Mouse (Mus musculus) cerebellum, adult 11-12 months (tissue): ENCODE results near the gene Map4.

ENCODE experiments used
- DNase-seq: peaks from one replicate; pipeline ENCODE4 v3.0.0; 2022

Map4 gene

DNA sequence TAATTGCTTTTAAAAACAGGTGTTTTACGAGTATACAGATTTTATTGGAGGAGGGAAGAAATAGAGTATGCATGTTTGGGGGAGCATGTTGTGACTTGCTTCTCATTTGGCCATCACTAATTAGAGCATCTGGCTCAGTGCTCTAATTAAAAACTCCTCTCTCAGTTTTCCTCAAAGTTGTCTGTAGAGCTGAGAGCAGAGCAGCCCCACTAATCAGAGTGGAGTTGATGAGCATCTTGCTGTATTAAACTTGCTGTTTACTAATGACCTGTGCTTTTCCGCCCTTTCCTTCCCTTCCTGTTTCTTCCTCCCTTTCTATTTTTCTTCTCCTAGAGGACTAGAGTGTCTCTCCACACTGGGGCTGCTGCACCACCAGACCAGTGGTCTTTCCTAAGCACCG is 71.2 kb downstream of the Map4 start:
- DNase-seq = no peak

DNA sequence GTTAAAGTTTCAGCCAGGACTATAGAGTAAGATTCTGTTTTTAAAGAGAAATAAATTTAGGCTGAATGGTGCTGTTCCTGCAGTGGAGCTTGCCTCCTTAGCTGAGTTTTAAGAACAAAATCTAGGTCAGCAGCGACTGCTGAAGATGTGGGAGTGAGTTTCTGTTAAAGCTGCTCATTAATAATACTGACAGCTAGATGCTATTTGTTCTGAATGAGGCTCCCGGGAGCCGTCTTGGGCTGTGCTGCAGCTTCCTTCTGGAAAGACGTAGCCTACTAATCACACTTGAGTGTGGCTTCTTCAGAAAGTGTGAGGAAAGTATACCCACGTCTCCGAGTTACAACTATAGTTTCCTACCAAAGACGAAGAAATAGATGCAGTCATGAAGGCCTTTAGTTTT is 88.0 kb downstream of the Map4 start:
- DNase-seq = no peak

GRCm38 (mm10) chr9:110020405-110020804 is 89.1 kb downstream of the Map4 start:
- peak; percentile 16 for DNase-seq

DNA sequence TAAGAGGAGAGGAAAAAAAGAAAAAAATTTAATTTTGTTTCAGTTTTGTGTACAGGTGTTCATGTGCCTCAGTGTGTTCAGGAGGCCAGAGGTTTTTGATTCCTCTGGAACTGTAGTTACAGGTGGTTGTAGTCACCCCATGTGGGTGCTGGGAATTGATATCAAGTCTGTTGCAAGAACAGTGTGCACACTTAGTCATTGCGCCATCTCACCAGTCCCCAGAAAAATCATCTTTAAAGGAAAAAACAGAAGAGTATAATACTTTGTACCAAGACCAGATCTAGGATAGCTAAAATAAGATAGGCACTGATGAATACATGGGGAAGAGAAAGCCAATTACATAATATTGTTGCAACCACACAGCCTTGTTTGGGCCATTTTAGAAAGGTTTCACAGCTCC is 90.2 kb downstream of the Map4 start:
- DNase-seq = no peak

- no peak for DNase-seq
Measured at GRCm38 (mm10) chr9:110022151-110022550, 90.9 kb downstream of the Map4 start.

GRCm38 (mm10) chr9:110035091-110035490 is 103.8 kb downstream of the Map4 start:
- DNase-seq = no peak

GRCm38 (mm10) chr9:110037895-110038294 is 106.6 kb downstream of the Map4 start:
- DNase-seq = no peak

DNA sequence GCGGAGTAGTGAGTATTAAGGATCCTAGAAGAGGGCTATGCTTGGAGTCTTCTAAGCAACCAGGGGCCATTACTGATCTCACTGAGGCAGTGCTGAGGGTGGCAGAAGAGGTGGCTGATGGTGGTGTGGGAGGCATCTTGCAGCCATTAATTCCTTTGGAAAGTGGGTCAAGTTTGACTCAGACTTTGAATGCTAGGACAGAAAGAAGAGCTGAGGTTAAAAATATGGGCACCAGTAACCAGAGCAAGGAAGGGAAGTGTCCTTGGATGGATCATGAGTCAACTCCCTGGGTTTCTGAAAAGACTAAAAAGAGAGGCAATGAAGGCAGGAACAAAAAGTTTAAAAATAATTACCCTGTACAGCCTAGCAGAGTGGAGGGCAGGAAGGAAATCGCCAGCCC is 107.2 kb downstream of the Map4 start:
- no peak for DNase-seq

DNA sequence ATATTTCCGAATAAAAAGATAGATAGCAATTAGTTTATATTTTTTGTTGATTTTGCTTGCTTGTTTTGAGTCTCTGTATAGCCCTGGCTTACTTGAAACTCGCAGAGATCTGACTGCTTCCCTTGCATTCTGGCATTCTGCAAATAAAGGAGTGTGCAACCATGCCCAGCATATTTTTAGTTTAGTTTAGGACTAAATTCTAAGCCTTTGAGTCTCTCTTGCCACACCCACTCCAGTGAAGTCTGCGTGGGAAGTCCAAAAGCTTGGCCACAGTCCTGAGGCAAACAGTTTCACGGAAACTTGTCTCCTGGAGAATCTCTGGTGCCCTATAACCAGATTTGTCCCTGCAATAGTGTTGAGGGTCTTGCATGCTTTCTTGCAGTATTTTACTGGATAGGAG is 113.1 kb downstream of the Map4 start:
- DNase-seq = no peak

DNA sequence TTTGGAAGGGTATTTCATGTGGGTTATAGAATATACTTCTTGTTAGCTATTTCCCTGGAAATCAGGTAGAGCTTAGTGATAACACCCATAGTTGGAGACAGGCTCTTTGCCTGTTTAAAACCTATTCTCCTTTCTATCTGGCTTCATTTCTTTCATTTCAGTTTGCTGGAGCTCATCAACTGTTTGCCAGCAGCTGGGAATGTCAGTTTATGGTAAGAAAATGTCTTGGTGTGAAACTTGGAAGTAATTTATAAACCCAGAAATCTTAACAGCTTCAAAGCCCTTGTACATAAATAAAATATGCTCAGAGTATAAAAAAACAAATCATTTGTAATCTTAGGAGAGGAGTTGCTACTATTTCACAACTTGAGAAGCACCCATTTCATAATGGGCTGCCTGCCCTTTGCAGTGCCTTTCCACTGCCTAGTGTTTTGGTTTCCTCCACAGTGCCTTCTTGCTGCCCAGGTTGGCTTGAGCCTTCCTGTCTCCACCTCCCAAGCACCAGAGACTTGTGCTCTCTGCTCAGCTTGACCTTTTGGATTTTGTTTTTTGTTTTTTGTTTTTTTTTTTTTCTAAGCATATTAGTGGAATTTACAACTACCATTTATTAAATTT is 114.6 kb downstream of the Map4 start:
- no peak for DNase-seq

- DNase-seq = no peak
Measured at GRCm38 (mm10) chr9:110047260-110047659, 116.0 kb downstream of the Map4 start.

DNA sequence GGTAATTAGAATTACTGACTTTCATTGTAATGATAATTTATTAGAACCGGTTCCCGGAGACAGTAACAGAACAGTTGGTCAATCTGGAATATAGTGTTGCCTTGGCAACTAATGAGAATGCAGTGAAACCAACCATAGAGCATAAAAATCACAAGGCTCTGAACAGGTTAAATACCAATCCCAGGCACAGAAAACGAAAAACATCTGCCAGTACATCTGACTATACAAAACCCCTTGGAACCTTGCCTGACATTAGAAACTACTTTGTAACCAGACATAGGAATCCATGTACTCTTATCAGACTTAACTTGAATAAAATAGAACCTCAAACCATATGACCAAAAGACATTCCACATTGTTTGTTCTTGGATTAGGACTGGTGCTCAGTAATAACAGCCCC is 116.6 kb downstream of the Map4 start:
- no peak for DNase-seq

- no peak for DNase-seq
Measured at GRCm38 (mm10) chr9:110051184-110051583, 119.9 kb downstream of the Map4 start.

GRCm38 (mm10) chr9:110051869-110052661 is 120.8 kb downstream of the Map4 start:
- peak; percentile 82 for DNase-seq

DNA sequence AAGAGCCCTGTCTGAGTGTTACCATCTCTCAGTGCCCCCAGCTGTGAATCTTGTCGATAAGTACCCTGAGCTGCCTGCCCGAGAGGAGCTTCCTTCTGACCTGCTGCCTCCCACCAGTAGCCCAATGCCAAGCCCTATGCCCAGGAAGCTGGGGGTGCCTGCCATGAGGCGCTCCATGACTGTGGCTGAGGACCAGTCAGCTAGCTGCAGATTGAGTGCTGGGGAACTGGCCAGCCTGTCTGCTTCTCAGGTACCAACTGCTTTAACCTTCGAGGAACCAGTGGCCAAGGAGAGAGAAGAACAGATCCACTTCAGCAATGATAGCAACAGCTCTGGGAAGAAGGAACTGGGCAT is 121.7 kb downstream of the Map4 start:
- peak; percentile 79 for DNase-seq

GRCm38 (mm10) chr9:110053305-110054079 is 122.2 kb downstream of the Map4 start:
- peak; percentile 90 for DNase-seq

DNA sequence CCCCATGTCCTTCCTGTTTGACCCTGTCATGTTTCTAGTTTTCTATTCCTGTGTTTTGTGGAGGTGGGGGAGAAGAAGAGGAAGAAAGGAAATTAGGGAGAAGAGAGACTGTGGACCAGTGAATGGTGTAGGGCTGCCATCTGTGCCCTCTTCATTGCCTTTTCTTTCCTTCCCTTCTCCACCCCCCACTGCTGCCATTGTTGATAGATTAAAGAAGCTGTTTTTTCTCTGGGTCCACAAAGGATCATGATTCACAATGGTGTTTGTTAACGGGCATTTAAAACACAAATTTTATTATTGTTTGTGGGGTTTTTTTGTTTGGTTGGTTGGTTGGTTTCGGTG is 122.8 kb downstream of the Map4 start:
- DNase-seq = no peak

GRCm38 (mm10) chr9:110054781-110055180 is 123.5 kb downstream of the Map4 start:
- peak; percentile 47 for DNase-seq

DNA sequence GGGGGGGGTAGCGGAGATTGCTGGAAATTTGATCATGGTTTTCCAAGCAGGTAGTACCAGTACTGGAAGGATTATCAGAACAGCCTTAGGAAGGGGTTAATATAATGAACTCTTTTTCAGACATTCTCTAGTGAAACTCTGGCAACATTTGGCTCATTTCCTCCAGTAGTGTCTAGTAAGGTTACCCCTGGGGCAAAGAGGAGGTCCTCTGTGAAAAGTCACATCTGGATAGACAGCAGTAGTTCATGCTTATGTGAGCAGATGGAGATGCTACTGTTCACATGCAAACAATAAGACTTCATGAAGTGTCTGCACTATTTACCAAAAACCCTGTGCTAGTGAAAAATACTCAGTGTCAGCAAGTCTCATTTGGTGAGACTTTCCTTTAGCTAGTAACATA is 125.9 kb downstream of the Map4 start:
- no peak for DNase-seq

DNA sequence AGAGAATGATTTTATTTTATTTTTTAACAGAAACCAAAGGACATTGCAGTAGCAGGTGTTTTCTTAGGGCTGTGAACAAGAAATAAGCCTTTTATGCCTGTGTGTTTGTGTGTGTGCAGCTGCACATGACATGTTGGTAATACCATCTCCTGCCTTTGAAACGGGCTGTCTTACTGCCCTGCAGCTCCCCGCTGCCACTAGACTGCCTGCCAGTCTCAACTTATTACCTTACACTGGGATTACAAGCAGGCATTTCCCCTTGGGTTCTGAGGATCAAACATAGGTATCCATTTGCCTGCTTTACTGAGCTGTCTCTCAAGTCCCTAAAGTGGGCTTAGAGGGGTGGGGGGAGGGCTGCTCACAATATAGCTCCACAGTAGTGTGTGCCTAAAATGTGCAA is 129.5 kb downstream of the Map4 start:
- DNase-seq = no peak

- DNase-seq = no peak
Measured at GRCm38 (mm10) chr9:110062405-110062804, 131.1 kb downstream of the Map4 start.

DNA sequence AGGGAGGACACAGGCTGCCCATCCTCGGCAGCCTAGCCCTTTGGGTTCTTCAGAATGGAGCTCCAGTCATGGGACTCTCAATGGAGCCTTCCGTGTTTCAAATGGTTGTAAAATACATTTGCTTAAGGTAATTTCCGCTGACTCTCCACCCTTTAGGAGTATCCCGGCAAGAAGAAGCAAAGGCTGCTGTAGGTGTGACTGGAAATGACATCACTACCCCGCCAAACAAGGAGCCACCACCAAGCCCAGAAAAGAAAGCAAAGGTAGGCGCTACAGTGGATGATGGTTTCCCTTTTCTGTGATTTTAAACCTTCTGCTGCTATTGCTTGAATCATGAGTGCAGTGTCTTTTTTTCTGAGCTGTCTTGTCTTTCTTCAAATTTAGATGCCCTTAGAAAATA is 131.6 kb downstream of the Map4 start:
- DNase-seq = no peak

- no peak for DNase-seq
Measured at GRCm38 (mm10) chr9:110064641-110065040, 133.4 kb downstream of the Map4 start.

DNA sequence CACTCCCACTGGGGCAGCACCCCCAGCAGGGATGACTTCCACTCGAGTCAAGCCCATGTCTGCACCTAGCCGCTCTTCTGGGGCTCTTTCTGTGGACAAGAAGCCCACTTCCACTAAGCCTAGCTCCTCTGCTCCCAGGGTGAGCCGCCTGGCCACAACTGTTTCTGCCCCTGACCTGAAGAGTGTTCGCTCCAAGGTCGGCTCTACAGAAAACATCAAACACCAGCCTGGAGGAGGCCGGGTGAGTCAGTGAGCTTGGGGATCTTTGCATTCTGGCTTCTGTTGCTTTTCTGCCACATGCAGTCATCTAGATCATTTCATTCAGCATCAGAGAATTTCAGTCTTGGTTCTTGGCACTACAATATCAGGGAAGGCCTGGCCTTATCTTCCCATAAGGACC is 137.5 kb downstream of the Map4 start:
- DNase-seq = no peak
